Mouse (Mus musculus) CH12.LX (cell line): Measurements from ENCODE around the gene Adam17.

ENCODE experiments used
- CTCF ChIP-seq, 2 experiments: IDR thresholded peaks in 1 of 2; conservative IDR thresholded peaks in 1 of 2; 2 replicates each; pipeline ENCODE4 v1.5.1; 2011 to 2012; ENCODE audit warnings: low read depth in 2 of 2, low read length in 2 of 2, improper control_type of control experiment in 1 of 2, inconsistent platforms in 1 of 2, mild to moderate bottlenecking in 1 of 2, moderate library complexity in 1 of 2
- E2F4 ChIP-seq: IDR thresholded peaks from 2 replicates; pipeline ENCODE4 v1.6.1; 2011; ENCODE audit warnings: low read depth, low read length, improper control_type of control experiment; ENCODE audit not compliant: insufficient replicate concordance
- EP300 ChIP-seq: IDR thresholded peaks from 2 replicates; pipeline ENCODE4 v1.6.1; 2011; ENCODE audit warnings: low read length, improper control_type of control experiment
- ETS1 ChIP-seq: conservative IDR thresholded peaks from 2 replicates; pipeline ENCODE4 v1.6.1; 2012; ENCODE audit warnings: low read depth, mild to moderate bottlenecking, inconsistent platforms, low read length, improper control_type of control experiment, moderate library complexity
- GABPA ChIP-seq: IDR thresholded peaks from 2 replicates; pipeline ENCODE4 v1.6.1; 2012; ENCODE audit warnings: low read depth, low read length, improper control_type of control experiment, inconsistent platforms; ENCODE audit not compliant: insufficient replicate concordance
- JUN ChIP-seq: IDR thresholded peaks from 2 replicates; pipeline ENCODE4 v1.6.1; 2011; ENCODE audit warnings: low read depth, mild to moderate bottlenecking, low read length, improper control_type of control experiment, moderate library complexity; ENCODE audit not compliant: insufficient read depth
- MXI1 ChIP-seq: IDR thresholded peaks from 2 replicates; pipeline ENCODE4 v1.6.1; 2011; ENCODE audit warnings: mild to moderate bottlenecking, low read depth, low read length, improper control_type of control experiment
- NELFE ChIP-seq: IDR thresholded peaks from 2 replicates; pipeline ENCODE4 v1.6.1; 2011; ENCODE audit warnings: low read depth, low read length, improper control_type of control experiment
- NRF1 ChIP-seq: IDR thresholded peaks from 2 replicates; pipeline ENCODE4 v1.6.1; 2014; ENCODE audit warnings: low read depth, mild to moderate bottlenecking, inconsistent platforms, low read length, improper control_type of control experiment, moderate library complexity
- POLR2A ChIP-seq: IDR thresholded peaks from 2 replicates; pipeline ENCODE4 v1.6.1; 2011; ENCODE audit warnings: low read depth, mild to moderate bottlenecking, improper control_type of control experiment, low read length
- SIN3A ChIP-seq: IDR thresholded peaks from 2 replicates; pipeline ENCODE4 v1.6.1; 2012; ENCODE audit warnings: low read length, improper control_type of control experiment, inconsistent platforms
- ZNF384 ChIP-seq: IDR thresholded peaks from 2 replicates; pipeline ENCODE4 v1.6.1; 2012; ENCODE audit warnings: low read depth, low read length, improper control_type of control experiment, inconsistent platforms

DNA sequence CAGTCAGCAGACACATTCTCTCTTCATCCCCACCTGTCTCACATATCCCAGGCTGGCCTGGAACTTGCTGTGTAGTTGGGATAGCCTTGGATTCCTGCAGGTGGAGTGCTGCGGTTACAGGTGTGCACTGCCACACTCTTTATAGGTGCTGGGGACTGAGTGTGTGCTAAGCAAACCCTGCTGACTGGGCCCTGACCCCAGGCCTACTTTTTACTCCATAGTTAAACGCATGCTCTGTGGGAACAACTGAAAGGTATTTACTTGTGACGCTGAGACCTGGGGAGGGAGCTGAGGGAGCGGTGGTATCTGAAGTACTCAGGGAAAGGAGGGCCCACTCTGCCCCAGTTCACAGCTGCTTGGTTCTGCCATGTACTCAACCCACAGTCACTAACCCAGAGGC is 51.1 kb downstream of the Adam17 start:
- TF ChIP-seq CTCF (conservative IDR thresholded peaks at IDR 0.05 in 1 of 2, IDR thresholded peaks at IDR 0.05 in 1 of 2; ENCODE audit: low read depth in 2 of 2, low read length in 2 of 2) (no peak), MXI1 (no peak), ZNF384 (no peak), ETS1 (no peak), E2F4 (no peak), POLR2A (no peak), NRF1 (no peak), GABPA (no peak), SIN3A (no peak), EP300 (no peak), JUN (no peak), NELFE (no peak)
